Mouse (Mus musculus) bone marrow, adult 2 months (tissue): ENCODE measurements around the gene Pithd1.

Experiments used
- CTCF ChIP-seq: fragments of 200-500 bp; IDR thresholded peaks from 2 replicates; pipeline ENCODE4 v1.5.1; 2011; ENCODE audit warnings: low read length, control low read depth; ENCODE audit not compliant: control insufficient read depth, insufficient read depth
- POLR2A ChIP-seq: fragments of 200-500 bp; IDR thresholded peaks from 2 replicates; pipeline ENCODE4 v1.6.1; 2011; ENCODE audit warnings: low read depth, mild to moderate bottlenecking, control low read depth, low read length, borderline replicate concordance; ENCODE audit not compliant: control insufficient read depth

DNA sequence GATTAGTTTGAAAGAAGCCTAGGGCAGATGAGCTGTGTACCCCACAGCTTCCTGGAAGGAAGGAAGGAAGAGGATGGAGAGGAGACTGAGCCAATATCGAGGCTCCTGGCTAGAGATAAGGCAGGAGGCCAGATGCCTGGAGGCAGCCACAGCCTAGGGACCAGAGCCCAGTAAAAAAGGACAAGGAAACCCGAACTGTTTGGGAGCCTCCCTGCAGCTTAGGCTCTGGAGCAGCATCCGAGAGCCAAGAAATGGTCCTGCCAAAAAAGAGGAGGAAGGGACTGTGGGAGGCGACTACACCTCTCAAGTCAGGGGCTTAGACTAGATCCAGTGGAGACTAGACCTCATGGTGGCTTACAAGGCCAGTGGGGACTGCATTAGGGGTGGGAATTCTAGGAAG, 43.7 kb downstream of the Pithd1 start:
- no peak for TF ChIP-seq CTCF
- no peak for TF ChIP-seq POLR2A
